Mouse (Mus musculus): Measurements from ENCODE around the gene Fig4. TPM values are rescaled to one million over a fixed set of nuclear protein-coding genes. Genes with fewer than 3 reads are reported as not detected.
A peak's percentile ranks its signal among the peaks of the same experiment; 100 is the strongest.

Gene Fig4
- polyA plus RNA-seq, 1 experiment from 2014 or later, result 20.4 TPM

- H3K9me3 ChIP-seq (ENCODE audit: control insufficient read depth, low read length), result no peaks in the 10 kb centered on the region
- no peak overlapping the region for H3K9ac ChIP-seq (ENCODE audit: low read length)
- no peak overlapping the region for H3K27ac ChIP-seq (ENCODE audit: low read depth)
- DNase-seq (ENCODE audit: low spot score) (no peak), ATAC-seq (replicated peaks; ENCODE audit: low FRiP score, low TSS enrichment, low read depth) (no peak)
- peaks cover 6% of the 10 kb centered on the region; the same call in 1 of the 2 replicates for H3K4me1 ChIP-seq (replicated peaks; ENCODE audit: control insufficient read depth, insufficient read depth, low read length)
- no peaks in the 10 kb centered on the region for H3K27me3 ChIP-seq (replicated peaks; ENCODE audit: control insufficient read depth, insufficient read depth, low read length)
- WGBS, result 87% methylated on average over 5 of the region's 5 CpGs
- no peak overlapping the region for H3K4me3 ChIP-seq (ENCODE audit: low read depth, low read length)
- H3K36me3 ChIP-seq (ENCODE audit: control insufficient read depth, insufficient read depth, low read length), result no peaks in the 10 kb centered on the region
- no peak overlapping the region for H3K4me2 ChIP-seq (ENCODE audit: low read length)
Observed at GRCm38 (mm10) chr10:41153229-41153750, 149.8 kb downstream of the Fig4 start.

- H3K27me3 ChIP-seq (replicated peaks; ENCODE audit: control insufficient read depth, insufficient read depth, low read length), result no peaks in the 10 kb centered on the region
- H3K4me2 ChIP-seq (ENCODE audit: low read length), result no peak overlapping the region
- no peaks in the 10 kb centered on the region for H3K36me3 ChIP-seq (ENCODE audit: control insufficient read depth, insufficient read depth, low read length)
- H3K9me3 ChIP-seq (ENCODE audit: control insufficient read depth, low read length), result no peaks in the 10 kb centered on the region
- 81% methylated on average over 4 of the region's 4 CpGs for WGBS
- no peak overlapping the region for H3K4me3 ChIP-seq (ENCODE audit: low read depth, low read length)
- ATAC-seq (replicated peaks; ENCODE audit: low FRiP score, low TSS enrichment, low read depth), result no peak
- H3K9ac ChIP-seq (ENCODE audit: low read length), result no peak overlapping the region
- H3K27ac ChIP-seq (ENCODE audit: low read depth), result no peak overlapping the region
- no peak for DNase-seq (ENCODE audit: low spot score)
- peaks cover 6% of the 10 kb centered on the region; the same call in 1 of the 2 replicates for H3K4me1 ChIP-seq (replicated peaks; ENCODE audit: control insufficient read depth, insufficient read depth, low read length)
Observed at GRCm38 (mm10) chr10:41151901-41152300, 151.2 kb downstream of the Fig4 start.

GRCm38 (mm10) chr10:41151441-41151840, 151.6 kb downstream of the Fig4 start:
- H3K9me3 ChIP-seq (ENCODE audit: control insufficient read depth, low read length), result no peaks in the 10 kb centered on the region
- DNase-seq (ENCODE audit: low spot score) (peak; percentile 53), ATAC-seq (replicated peaks; ENCODE audit: low FRiP score, low TSS enrichment, low read depth) (no peak)
- H3K9ac ChIP-seq (ENCODE audit: low read length), result no peak overlapping the region
- H3K27ac ChIP-seq (ENCODE audit: low read depth), result no peak overlapping the region
- H3K4me2 ChIP-seq (ENCODE audit: low read length), result peak overlapping the region; percentile 0; the same call in 1 of the 2 replicates
- no peak overlapping the region for H3K4me3 ChIP-seq (ENCODE audit: low read depth, low read length)
- no peaks in the 10 kb centered on the region for H3K36me3 ChIP-seq (ENCODE audit: control insufficient read depth, insufficient read depth, low read length)
- WGBS, result 55% methylated on average over 18 of the region's 18 CpGs
- peaks cover 6% of the 10 kb centered on the region; the same call in 1 of the 2 replicates for H3K4me1 ChIP-seq (replicated peaks; ENCODE audit: control insufficient read depth, insufficient read depth, low read length)
- no peaks in the 10 kb centered on the region for H3K27me3 ChIP-seq (replicated peaks; ENCODE audit: control insufficient read depth, insufficient read depth, low read length)

- Histone ChIP-seq H3K4me3 (ENCODE audit: low read depth, low read length) (no peak overlapping the region), H3K4me2 (ENCODE audit: low read length) (peak overlapping the region; percentile 0; the same call in 1 of the 2 replicates), H3K27me3 (replicated peaks; ENCODE audit: control insufficient read depth, insufficient read depth, low read length) (no peaks in the 10 kb centered on the region), H3K9me3 (ENCODE audit: control insufficient read depth, low read length) (no peaks in the 10 kb centered on the region), H3K4me1 (replicated peaks; ENCODE audit: control insufficient read depth, insufficient read depth, low read length) (peaks cover 6% of the 10 kb centered on the region; the same call in 1 of the 2 replicates), H3K9ac (ENCODE audit: low read length) (no peak overlapping the region), H3K36me3 (ENCODE audit: control insufficient read depth, insufficient read depth, low read length) (no peaks in the 10 kb centered on the region), H3K27ac (ENCODE audit: low read depth) (no peak overlapping the region)
- DNase-seq (ENCODE audit: low spot score) (no peak), ATAC-seq (replicated peaks; ENCODE audit: low FRiP score, low TSS enrichment, low read depth) (no peak)
- 61% methylated on average over 10 of the region's 10 CpGs for WGBS
Observed at GRCm38 (mm10) chr10:41151021-41151420, 152.0 kb downstream of the Fig4 start.

- no peak overlapping the region for H3K4me3 ChIP-seq (ENCODE audit: low read depth, low read length)
- H3K4me2 ChIP-seq (ENCODE audit: low read length), result no peak overlapping the region
- H3K27ac ChIP-seq (ENCODE audit: low read depth), result no peak overlapping the region
- no peaks in the 10 kb centered on the region for H3K9me3 ChIP-seq (ENCODE audit: control insufficient read depth, low read length)
- 95% methylated on average over 2 of the region's 2 CpGs for WGBS
- DNase-seq (ENCODE audit: low spot score) (no peak), ATAC-seq (replicated peaks; ENCODE audit: low FRiP score, low TSS enrichment, low read depth) (no peak)
- H3K36me3 ChIP-seq (ENCODE audit: control insufficient read depth, insufficient read depth, low read length), result no peaks in the 10 kb centered on the region
- H3K4me1 ChIP-seq (replicated peaks; ENCODE audit: control insufficient read depth, insufficient read depth, low read length), result peaks cover 6% of the 10 kb centered on the region; the same call in 1 of the 2 replicates
- H3K9ac ChIP-seq (ENCODE audit: low read length), result no peak overlapping the region
- H3K27me3 ChIP-seq (replicated peaks; ENCODE audit: control insufficient read depth, insufficient read depth, low read length), result no peaks in the 10 kb centered on the region
Observed at GRCm38 (mm10) chr10:41150496-41150895, 152.6 kb downstream of the Fig4 start.

- no peak overlapping the region for H3K27ac ChIP-seq (ENCODE audit: low read depth)
- no peak overlapping the region for H3K4me3 ChIP-seq (ENCODE audit: low read depth, low read length)
- H3K4me2 ChIP-seq (ENCODE audit: low read length), result no peak overlapping the region
- H3K27me3 ChIP-seq (replicated peaks; ENCODE audit: control insufficient read depth, insufficient read depth, low read length), result no peaks in the 10 kb centered on the region
- no peak overlapping the region for H3K9ac ChIP-seq (ENCODE audit: low read length)
- ATAC-seq (replicated peaks; ENCODE audit: low FRiP score, low TSS enrichment, low read depth) (no peak), DNase-seq (ENCODE audit: low spot score) (no peak)
- no peaks in the 10 kb centered on the region for H3K36me3 ChIP-seq (ENCODE audit: control insufficient read depth, insufficient read depth, low read length)
- 77% methylated on average over 3 of the region's 3 CpGs for WGBS
- peaks cover 6% of the 10 kb centered on the region; the same call in 1 of the 2 replicates for H3K4me1 ChIP-seq (replicated peaks; ENCODE audit: control insufficient read depth, insufficient read depth, low read length)
- no peaks in the 10 kb centered on the region for H3K9me3 ChIP-seq (ENCODE audit: control insufficient read depth, low read length)
Observed at GRCm38 (mm10) chr10:41149307-41149706, 153.8 kb downstream of the Fig4 start.

GRCm38 (mm10) chr10:41146141-41146540, 156.9 kb downstream of the Fig4 start:
- H3K9ac ChIP-seq (ENCODE audit: low read length), result no peak overlapping the region
- H3K9me3 ChIP-seq (ENCODE audit: control insufficient read depth, low read length), result no peaks in the 10 kb centered on the region
- H3K4me3 ChIP-seq (ENCODE audit: low read depth, low read length), result no peak overlapping the region
- DNase-seq (ENCODE audit: low spot score) (no peak), ATAC-seq (replicated peaks; ENCODE audit: low FRiP score, low TSS enrichment, low read depth) (no peak)
- no peaks in the 10 kb centered on the region for H3K36me3 ChIP-seq (ENCODE audit: control insufficient read depth, insufficient read depth, low read length)
- no peaks in the 10 kb centered on the region for H3K27me3 ChIP-seq (replicated peaks; ENCODE audit: control insufficient read depth, insufficient read depth, low read length)
- peaks cover 5% of the 10 kb centered on the region; the same call in 1 of the 2 replicates for H3K4me1 ChIP-seq (replicated peaks; ENCODE audit: control insufficient read depth, insufficient read depth, low read length)
- 72% methylated on average over 2 of the region's 2 CpGs for WGBS
- H3K27ac ChIP-seq (ENCODE audit: low read depth), result no peak overlapping the region
- H3K4me2 ChIP-seq (ENCODE audit: low read length), result no peak overlapping the region

Other genes starting within 250 kb of the Fig4 start
- 0.09 TPM in 1 of 2 replicates, not detected in the other for gene Gpr6, start 231.0 kb downstream of the Fig4 start, polyA plus RNA-seq (2014; fragmentation: Nextera tagmentation; extraction: Ambion mirVana)
- 0.03 and 0.04 TPM in 2 replicates for gene Ak9, start 720 bp upstream of the Fig4 start, polyA plus RNA-seq (2014; fragmentation: Nextera tagmentation; extraction: Ambion mirVana)
- 15.0 and 16.7 TPM in 2 replicates for gene Zbtb24, start 147.1 kb upstream of the Fig4 start, polyA plus RNA-seq (2014; fragmentation: Nextera tagmentation; extraction: Ambion mirVana)
- 29.5 and 30.1 TPM in 2 replicates for gene Mical1, start 173.1 kb upstream of the Fig4 start, polyA plus RNA-seq (2014; fragmentation: Nextera tagmentation; extraction: Ambion mirVana)
- 55.5 and 60.8 TPM in 2 replicates for gene Smpd2, start 187.1 kb upstream of the Fig4 start, polyA plus RNA-seq (2014; fragmentation: Nextera tagmentation; extraction: Ambion mirVana)
- 0.76 and 1.5 TPM in 2 replicates for gene Ppil6, start 187.2 kb upstream of the Fig4 start, polyA plus RNA-seq (2014; fragmentation: Nextera tagmentation; extraction: Ambion mirVana)
- gene Cd164, start 216.2 kb upstream of the Fig4 start, polyA plus RNA-seq (2014; fragmentation: Nextera tagmentation; extraction: Ambion mirVana), result 180 and 184 TPM in 2 replicates